Mouse (Mus musculus) olfactory bulb, adult 2 months (tissue): ENCODE measurements around the gene 4930595D18Rik. TPM values are rescaled to one million over a fixed set of nuclear protein-coding genes. Genes with fewer than 3 reads are reported as not detected.
A peak's percentile ranks its signal among the peaks of the same experiment; 100 is the strongest.

Experiments
- H3K27ac ChIP-seq: fragments of 200-500 bp; 2 replicates; pipeline ENCODE4 v1.5.1; 2012; ENCODE audit warnings: low read depth, low read length; ENCODE audit not compliant: insufficient read depth
- H3K4me1 ChIP-seq: fragments of 200-500 bp; 2 replicates; pipeline ENCODE4 v1.6.1; 2012; ENCODE audit warnings: low read length; ENCODE audit not compliant: control insufficient read depth, insufficient read depth
- H3K4me3 ChIP-seq: fragments of 200-500 bp; 2 replicates; pipeline ENCODE4 v1.5.1; 2012; ENCODE audit warnings: mild to moderate bottlenecking, low read depth, low read length, moderate library complexity; ENCODE audit not compliant: insufficient read depth
- CTCF ChIP-seq: fragments of 200-500 bp; IDR thresholded peaks from 2 replicates; pipeline ENCODE4 v1.5.1; 2012; ENCODE audit warnings: low read depth, mild to moderate bottlenecking, low read length, moderate library complexity; ENCODE audit not compliant: insufficient read depth
- POLR2A ChIP-seq: fragments of 200-500 bp; IDR thresholded peaks from 2 replicates; pipeline ENCODE4 v1.6.1; 2012; ENCODE audit warnings: mild to moderate bottlenecking, low read depth, low read length, moderate library complexity; ENCODE audit not compliant: insufficient read depth
- WGBS: fragments of 180-500 bp; shearing (Covaris S2); methylation state at CpG from one replicate; pipeline ENCODE4 v1.1.7; 2018; 5-methylcytosine and 5-hydroxymethylcytosine counted together
- polyA plus RNA-seq: library from polyadenylated mRNA; stranded (reverse); fragments of >200 nt; gene quantifications from 2 replicates; pipeline ENCODE4 v1.2.4, GENCODE M21; 2012; ENCODE audit warnings: low replicate concordance; ENCODE audit not compliant: missing spikeins, insufficient read depth, insufficient read length

The 4930595D18Rik gene
- polyA plus RNA-seq, 1 experiment: not detected

DNA sequence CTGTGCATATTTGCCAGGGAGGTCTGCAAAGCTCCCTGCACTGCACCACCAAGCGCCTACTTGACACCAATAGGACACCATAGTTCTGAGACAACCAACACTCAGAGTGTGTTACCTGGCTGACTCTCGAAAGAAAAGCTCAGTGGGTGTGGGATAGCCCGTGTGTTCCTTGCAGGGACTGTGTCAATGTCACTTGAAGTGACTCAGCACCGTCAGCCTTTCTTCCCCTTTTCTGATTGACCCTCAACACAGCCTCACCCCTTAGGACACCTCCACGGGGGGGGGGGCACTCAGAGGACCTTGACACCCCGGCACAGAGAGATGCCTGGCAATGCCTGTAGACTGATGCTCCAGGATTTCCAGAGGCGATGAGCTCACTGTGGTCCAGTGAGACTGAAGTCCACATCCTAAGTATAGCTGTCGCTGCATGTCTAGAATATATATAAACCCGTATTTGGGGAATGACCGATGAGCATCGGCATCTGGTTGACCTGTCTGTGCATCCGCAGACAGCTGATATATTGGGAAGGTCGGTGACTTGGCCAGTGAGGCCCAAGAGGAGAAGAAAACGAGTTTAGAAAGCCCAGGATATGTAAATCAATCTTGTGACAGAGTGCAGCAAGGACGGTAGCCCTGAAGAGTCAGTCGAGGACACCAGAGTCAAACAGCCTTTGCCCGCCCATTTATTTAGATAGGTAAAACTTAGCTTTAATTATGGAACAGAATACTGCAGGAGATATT, 34.6 kb downstream of the 4930595D18Rik start:
- H3K4me1 ChIP-seq: peaks cover 15% of the 10 kb centered on the region
- H3K27ac ChIP-seq: no peak overlapping the region
- TF ChIP-seq POLR2A (no peak), CTCF (no peak)
- H3K4me3 ChIP-seq: no peak overlapping the region
- WGBS: 73% methylated on average over 17 of the region's 17 CpGs

DNA sequence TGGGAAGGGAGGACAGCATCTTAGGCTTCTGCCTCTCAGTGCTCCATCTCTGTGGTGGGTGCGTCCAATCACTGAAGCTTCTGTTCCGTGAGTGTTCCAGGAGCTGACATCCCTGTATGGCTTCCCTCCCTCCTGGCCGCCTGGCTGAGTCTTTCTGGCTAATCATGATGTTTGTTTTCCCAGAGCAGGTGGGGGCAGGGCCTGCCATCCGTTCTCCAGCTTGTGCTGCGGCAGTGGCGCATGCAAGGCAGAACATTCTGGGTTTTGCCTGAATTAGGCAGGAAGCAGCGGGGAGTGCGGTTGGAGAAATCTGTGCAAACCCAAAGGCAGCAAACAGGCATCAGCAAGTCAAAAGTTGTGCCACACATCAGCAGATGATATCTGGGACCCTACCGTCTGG, 39.0 kb downstream of the 4930595D18Rik start:
- H3K4me1 ChIP-seq: peaks cover 29% of the 10 kb centered on the region
- 32% methylated on average over 9 of the region's 9 CpGs for WGBS
- H3K4me3 ChIP-seq: no peak overlapping the region
- no peak overlapping the region for H3K27ac ChIP-seq
- TF ChIP-seq CTCF (no peak), POLR2A (peak; percentile 26; the same call in 1 of the 2 replicates)

DNA sequence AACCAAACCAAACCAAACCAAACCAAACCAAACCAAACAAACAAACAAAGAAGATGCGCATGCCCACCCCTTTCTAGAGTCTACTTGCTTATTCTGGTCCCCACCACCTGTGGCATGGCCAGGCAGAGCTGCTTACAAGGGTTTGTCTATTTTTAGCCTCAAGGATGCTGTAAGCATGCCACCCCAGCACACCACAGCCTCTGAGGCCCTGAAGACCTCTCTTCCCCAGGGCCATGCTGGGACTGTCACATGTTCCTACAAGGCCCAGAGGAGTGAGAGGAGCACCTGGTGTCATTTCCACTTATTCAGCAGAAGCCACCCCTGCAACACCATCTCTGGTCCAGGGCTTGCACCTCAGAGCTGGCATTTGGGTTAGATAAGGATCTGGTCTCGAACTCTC, 39.7 kb downstream of the 4930595D18Rik start:
- TF ChIP-seq POLR2A (no peak), CTCF (no peak)
- WGBS: 96% methylated on average over 2 of the region's 2 CpGs
- no peak overlapping the region for H3K4me3 ChIP-seq
- peaks cover 28% of the 10 kb centered on the region for H3K4me1 ChIP-seq
- no peak overlapping the region for H3K27ac ChIP-seq

DNA sequence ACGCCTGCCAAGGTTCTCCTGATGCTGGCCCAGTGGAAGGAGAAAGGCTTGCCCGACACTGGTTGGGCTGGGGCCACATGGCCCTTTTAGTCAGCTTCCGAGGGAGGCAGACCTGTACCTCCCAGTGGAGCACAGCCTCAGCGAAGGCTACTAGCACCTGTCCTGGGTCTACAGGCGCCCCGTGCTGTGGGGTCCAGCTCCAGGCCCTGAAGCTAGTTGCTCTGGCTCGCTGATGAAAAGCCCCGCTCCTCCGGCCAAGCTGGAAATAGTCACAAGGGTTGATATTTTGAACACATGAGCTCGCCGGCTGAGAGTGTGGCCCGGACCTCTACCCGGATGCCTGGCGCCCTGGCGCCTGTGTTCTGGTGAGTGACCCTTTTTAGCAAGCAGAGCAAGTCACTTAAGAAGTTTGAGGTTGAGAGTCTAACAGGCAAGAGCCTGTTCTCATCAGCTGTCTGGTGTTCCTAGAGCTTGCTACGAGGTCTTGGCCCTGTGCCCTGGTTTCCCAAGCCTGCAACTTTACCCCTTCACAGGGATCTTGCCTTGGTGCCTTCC, 40.7 kb downstream of the 4930595D18Rik start:
- WGBS: 52% methylated on average over 16 of the region's 16 CpGs
- H3K27ac ChIP-seq: no peak overlapping the region
- H3K4me1 ChIP-seq: peaks cover 28% of the 10 kb centered on the region
- no peak for TF ChIP-seq POLR2A
- no peak for TF ChIP-seq CTCF
- H3K4me3 ChIP-seq: no peak overlapping the region

DNA sequence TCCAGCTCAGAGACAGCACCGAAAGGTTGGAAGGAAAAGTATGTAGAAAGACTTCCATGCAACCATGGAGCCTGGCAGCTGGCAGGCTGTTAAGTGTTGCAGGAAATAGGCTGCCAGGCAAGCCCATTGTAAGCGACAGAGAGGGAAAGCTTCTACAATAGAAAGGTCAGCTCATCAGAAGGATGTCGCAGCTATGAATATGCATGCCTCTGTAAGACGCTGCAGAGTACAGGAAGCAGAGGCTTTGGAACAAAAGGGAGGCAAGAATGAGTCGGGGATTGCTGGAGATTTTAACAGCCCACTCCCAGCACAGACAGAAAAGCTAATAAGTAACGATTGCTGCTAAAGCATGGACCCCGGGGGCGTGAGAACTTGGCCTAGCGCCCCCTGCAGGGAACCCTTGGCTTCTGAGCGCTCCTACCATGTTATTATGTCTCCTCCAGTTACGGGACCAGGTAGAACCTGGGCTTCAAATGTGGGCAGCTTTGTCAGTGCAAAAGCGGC, 41.2 kb downstream of the 4930595D18Rik start:
- H3K4me3 ChIP-seq: no peak overlapping the region
- WGBS: 12% methylated on average over 12 of the region's 12 CpGs
- TF ChIP-seq POLR2A (no peak), CTCF (peak; percentile 38; the same call in 1 of the 2 replicates)
- no peak overlapping the region for H3K27ac ChIP-seq
- peaks cover 28% of the 10 kb centered on the region for H3K4me1 ChIP-seq

DNA sequence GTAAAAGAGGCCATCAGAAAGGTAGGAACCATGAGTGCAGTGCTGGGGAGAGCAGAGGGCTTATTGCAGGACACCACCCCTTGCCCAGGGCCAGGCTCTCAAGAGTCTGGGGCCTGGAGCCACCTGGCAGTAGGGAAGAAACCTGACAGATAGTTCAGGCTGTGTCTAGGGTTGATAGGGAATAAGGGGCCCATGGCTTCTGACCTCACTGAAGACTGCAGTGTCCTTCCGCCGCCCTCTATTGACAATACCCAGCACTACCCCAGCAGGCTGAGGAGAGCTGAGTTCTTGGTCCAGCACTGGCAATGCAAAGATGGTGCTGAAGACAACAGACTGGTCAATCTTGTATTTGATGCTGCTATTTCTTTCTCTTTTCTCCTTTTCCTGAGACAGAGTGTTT, 47.2 kb downstream of the 4930595D18Rik start:
- H3K4me1 ChIP-seq: peaks cover 12% of the 10 kb centered on the region; the same call in 1 of the 2 replicates
- no peak overlapping the region for H3K4me3 ChIP-seq
- H3K27ac ChIP-seq: no peak overlapping the region
- TF ChIP-seq POLR2A: no peak
- no peak for TF ChIP-seq CTCF
- WGBS: 89% methylated on average over 2 of the region's 2 CpGs

DNA sequence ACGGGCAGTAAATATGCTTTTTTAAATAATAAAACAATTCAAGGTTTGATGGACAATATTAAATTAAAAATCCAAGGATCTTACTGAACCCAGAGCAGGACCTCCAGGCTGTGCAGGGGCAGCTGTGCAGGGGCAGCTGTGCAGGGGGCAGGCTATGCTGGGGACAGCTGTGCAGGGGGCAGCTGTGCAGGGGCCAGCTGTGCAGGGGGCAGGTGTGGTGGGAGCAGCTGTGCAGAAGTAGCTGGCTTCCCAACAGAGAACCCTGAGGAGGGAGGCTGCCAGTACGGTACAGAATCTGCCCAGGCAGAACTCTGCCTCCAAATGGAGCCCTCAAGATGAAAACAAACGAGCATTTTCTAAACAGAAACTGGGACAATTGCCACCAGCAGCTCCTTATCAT, 48.3 kb downstream of the 4930595D18Rik start:
- Histone ChIP-seq H3K4me1 (peaks cover 12% of the 10 kb centered on the region; the same call in 1 of the 2 replicates), H3K27ac (no peak overlapping the region), H3K4me3 (no peak overlapping the region)
- no peak for TF ChIP-seq CTCF
- no peak for TF ChIP-seq POLR2A
- 73% methylated on average over 3 of the region's 3 CpGs for WGBS

DNA sequence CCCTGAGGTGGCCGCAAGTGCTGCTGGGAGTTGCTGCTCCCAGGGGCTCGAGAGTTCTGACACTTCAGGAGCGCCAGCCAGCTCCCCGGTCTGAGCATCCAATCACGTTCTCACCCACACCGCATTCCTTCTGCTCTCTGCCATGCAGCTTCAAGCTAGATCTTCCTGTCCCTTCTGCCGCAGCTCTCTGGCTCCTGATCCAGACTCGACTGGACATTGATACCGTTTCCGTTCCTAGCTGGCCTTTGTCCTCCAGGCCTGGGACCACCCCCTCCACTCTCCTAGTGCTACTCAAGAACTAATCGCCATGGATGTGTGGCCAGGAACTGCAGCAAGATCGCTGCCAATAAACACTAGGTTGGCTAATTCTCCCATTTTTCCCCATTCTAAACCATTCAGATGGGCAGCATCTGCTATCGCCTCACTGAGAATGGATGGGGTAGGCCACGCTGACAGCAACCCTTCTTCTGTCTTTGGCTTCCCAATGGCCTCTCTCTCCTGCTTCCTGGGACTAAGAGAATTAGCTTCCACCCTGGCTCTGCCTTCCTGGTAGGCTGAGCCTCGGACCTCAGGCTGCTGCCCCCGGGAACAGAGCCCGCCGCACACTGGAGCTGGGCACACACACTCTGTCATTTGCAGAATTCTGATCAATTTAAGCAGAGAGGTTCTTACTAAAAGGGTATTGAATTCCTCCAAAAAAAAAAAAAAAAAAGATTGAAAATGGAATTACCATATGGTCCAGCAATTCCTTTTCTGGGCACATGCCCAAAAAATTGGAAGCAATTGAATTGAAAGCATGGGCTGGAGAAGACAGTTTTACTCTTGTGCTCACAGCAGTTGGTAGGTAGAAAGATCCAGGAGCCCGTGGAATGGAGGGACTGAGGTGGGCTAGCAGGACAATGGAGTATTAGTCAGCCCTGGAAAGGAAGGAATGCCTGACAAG, 49.2 kb downstream of the 4930595D18Rik start:
- Histone ChIP-seq H3K4me1 (peaks cover 12% of the 10 kb centered on the region; the same call in 1 of the 2 replicates), H3K4me3 (no peak overlapping the region), H3K27ac (no peak overlapping the region)
- 50% methylated on average over 19 of the region's 19 CpGs for WGBS
- no peak for TF ChIP-seq CTCF
- TF ChIP-seq POLR2A: no peak
